Mouse (Mus musculus): ENCODE data around the gene Zfp622. TPM values are rescaled to one million over a fixed set of nuclear protein-coding genes. Genes with fewer than 3 reads are reported as not detected.

Zfp622 gene
- total RNA-seq, 2 experiments from 2014 or later, result 19.6 to 23.0 TPM

Small RNA genes lying within 50 kb of the gene (microRNA-seq; reads per million reads assigned to microRNA genes)
- 0.36 to 3.0 reads per million in 2 experiments for gene Mir7212

Other genes starting within 250 kb of the Zfp622 start
- gene Retreg1, start 141.2 kb upstream of the Zfp622 start, total RNA-seq (2021), result 100 to 1,000 TPM; 128 to 214 TPM